Mouse (Mus musculus): Measurements from ENCODE around the gene Fgd5. TPM values are rescaled to one million over a fixed set of nuclear protein-coding genes. Genes with fewer than 3 reads are reported as not detected.

The Fgd5 gene
- polyA plus RNA-seq, 1 experiment from 2014 or later = 6.9 TPM

Other genes with a start within 250 kb of the Fgd5 start
- gene Grip2, start 151.6 kb upstream of the Fgd5 start, polyA plus RNA-seq (2015; fragmentation: Nextera tagmentation; extraction: Ambion mirVana) = 8.7 and 8.9 TPM in 2 replicates
- gene Ccdc174, start 100.8 kb upstream of the Fgd5 start, polyA plus RNA-seq (2015; fragmentation: Nextera tagmentation; extraction: Ambion mirVana) = 42.6 and 42.9 TPM in 2 replicates
- gene 4930590J08Rik, start 76.1 kb upstream of the Fgd5 start, polyA plus RNA-seq (2015; fragmentation: Nextera tagmentation; extraction: Ambion mirVana) = 0.89 and 1.3 TPM in 2 replicates
- 40.8 and 44.9 TPM in 2 replicates for gene Nr2c2, start 112.5 kb downstream of the Fgd5 start, polyA plus RNA-seq (2015; fragmentation: Nextera tagmentation; extraction: Ambion mirVana)
- gene Mrps25, start 205.2 kb downstream of the Fgd5 start, polyA plus RNA-seq (2015; fragmentation: Nextera tagmentation; extraction: Ambion mirVana) = 58.5 and 63.2 TPM in 2 replicates
- 36.0 and 38.9 TPM in 2 replicates for gene Rbsn, start 236.0 kb downstream of the Fgd5 start, polyA plus RNA-seq (2015; fragmentation: Nextera tagmentation; extraction: Ambion mirVana)

Measured in forebrain, embryonic 15.5 days (tissue).